Mouse (Mus musculus) embryonic fibroblast, embryonic 13.5 days (primary cell): ENCODE data around the gene Taar7e.
A peak's percentile ranks its signal among the peaks of the same experiment; 100 is the strongest.

Source experiments
- CTCF ChIP-seq: IDR thresholded peaks from 2 replicates; pipeline ENCODE4 v1.5.1; 2011; ENCODE audit warnings: mild to moderate bottlenecking, control low read depth, low read length, moderate library complexity, borderline replicate concordance; ENCODE audit not compliant: insufficient read depth
- POLR2A ChIP-seq: IDR thresholded peaks from 2 replicates; pipeline ENCODE4 v1.6.1; 2011; ENCODE audit warnings: low read depth, mild to moderate bottlenecking, control low read depth, low read length, moderate library complexity

DNA sequence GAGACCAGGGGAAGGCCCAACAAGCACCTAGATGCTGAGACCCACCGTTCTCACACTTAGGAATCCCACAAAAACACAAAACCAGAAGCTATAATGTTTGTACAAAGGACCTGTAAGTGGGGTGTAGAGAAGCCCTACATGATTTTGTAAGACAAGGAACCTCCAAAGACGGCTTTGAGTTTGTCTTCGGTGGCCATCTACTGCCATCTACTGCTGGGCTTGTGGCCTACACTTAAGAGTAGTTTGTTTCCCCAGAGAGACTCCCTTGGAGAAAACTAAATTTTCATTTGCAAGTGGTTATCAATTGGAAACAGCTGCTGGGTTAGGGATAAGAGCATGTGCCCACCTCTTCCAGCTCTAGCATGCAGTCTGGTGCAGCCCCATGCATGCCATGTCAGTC, 42.8 kb downstream of the Taar7e start:
- TF ChIP-seq POLR2A = no peak
- TF ChIP-seq CTCF = peak; percentile 33; the same call in 1 of the 2 replicates
